Mouse (Mus musculus) ES-Bruce4 (cell line): ENCODE measurements around the gene Sult2a8. TPM values are rescaled to one million over a fixed set of nuclear protein-coding genes. Genes with fewer than 3 reads are reported as not detected.

Experiments
- H3K27ac ChIP-seq: 2 replicates; pipeline ENCODE4 v1.5.1; 2012; ENCODE audit warnings: low read length, inconsistent platforms; ENCODE audit not compliant: insufficient read depth
- H3K27me3 ChIP-seq: 2 replicates; pipeline ENCODE4 v1.6.1; 2012; ENCODE audit warnings: mild to moderate bottlenecking, low read length, inconsistent platforms; ENCODE audit not compliant: control insufficient read depth, poor library complexity, insufficient read depth, severe bottlenecking
- H3K36me3 ChIP-seq: 2 replicates; pipeline ENCODE4 v1.6.1; 2012; ENCODE audit warnings: inconsistent platforms, mild to moderate bottlenecking, low read length, moderate library complexity; ENCODE audit not compliant: control insufficient read depth, poor library complexity, insufficient read depth, severe bottlenecking
- H3K4me1 ChIP-seq: one replicate; pipeline ENCODE4 v1.8.1; 2011; ENCODE audit warnings: low read length; ENCODE audit not compliant: control insufficient read depth, insufficient read depth
- H3K4me3 ChIP-seq: 2 replicates; pipeline ENCODE4 v1.5.1; 2011; ENCODE audit warnings: low read depth, mild to moderate bottlenecking, low read length
- H3K9ac ChIP-seq: 2 replicates; pipeline ENCODE4 v1.6.1; 2012; ENCODE audit warnings: low read depth, mild to moderate bottlenecking, inconsistent platforms; ENCODE audit not compliant: poor library complexity, severe bottlenecking
- H3K9me3 ChIP-seq: replicated peaks from 2 replicates; pipeline ENCODE4 v1.6.1; 2012; ENCODE audit warnings: mild to moderate bottlenecking, low read length, inconsistent platforms; ENCODE audit not compliant: control insufficient read depth, poor library complexity, insufficient read depth, severe bottlenecking
- CTCF ChIP-seq: IDR thresholded peaks from one replicate; pipeline ENCODE4 v1.8.1; 2011; ENCODE audit warnings: low read depth, low read length
- polyA plus RNA-seq: library from polyadenylated mRNA; stranded (reverse); fragments of >200 nt; gene quantifications from 2 replicates; pipeline ENCODE4 v1.2.4, GENCODE M21; 2011; ENCODE audit warnings: low read depth; ENCODE audit not compliant: missing spikeins, insufficient read depth, insufficient read length

Gene Sult2a8
- polyA plus RNA-seq, 1 experiment = not detected

DNA sequence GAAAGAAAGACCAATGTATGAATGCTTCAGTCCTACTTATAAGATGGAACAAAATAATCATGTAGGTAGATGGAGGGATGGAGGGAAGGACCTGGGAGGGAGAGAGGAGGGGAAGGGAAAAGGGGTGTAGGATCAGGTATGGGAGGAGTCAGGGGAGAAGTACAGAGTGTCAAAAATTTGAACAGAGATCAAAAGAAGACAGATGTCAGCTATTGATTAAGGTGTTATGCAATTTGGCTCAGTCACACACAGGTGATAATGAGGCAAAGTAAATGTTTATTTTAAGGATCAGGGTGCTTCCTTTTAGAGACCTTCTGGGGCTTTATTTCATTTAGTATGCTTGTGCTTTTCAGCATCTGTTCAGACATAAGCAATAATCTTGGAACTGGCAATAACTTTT is 50.1 kb downstream of the Sult2a8 start:
- Histone ChIP-seq H3K4me3 (no peak overlapping the region), H3K4me1 (no peaks in the 10 kb centered on the region), H3K27ac (no peak overlapping the region), H3K27me3 (no peaks in the 10 kb centered on the region), H3K36me3 (no peaks in the 10 kb centered on the region), H3K9ac (no peak overlapping the region), H3K9me3 (peaks cover 3% of the 10 kb centered on the region; the same call in 1 of the 2 replicates)
- no peak for TF ChIP-seq CTCF

Other genes starting within 250 kb of the Sult2a8 start
- gene Sult2a6, start 191.9 kb downstream of the Sult2a8 start, polyA plus RNA-seq = not detected in 2 replicates
- gene Obox8, start 113.2 kb downstream of the Sult2a8 start, polyA plus RNA-seq = not detected in 2 replicates
- gene Sult2a7, start 47.5 kb upstream of the Sult2a8 start, polyA plus RNA-seq = not detected in 2 replicates
- gene Vmn1r90, start 116.7 kb upstream of the Sult2a8 start, polyA plus RNA-seq = 0.66 and 1.9 TPM in 2 replicates
- gene Obox7, start 212.7 kb upstream of the Sult2a8 start, polyA plus RNA-seq = not detected in 2 replicates